Mouse (Mus musculus): ENCODE results near the gene Tigd2. TPM values are rescaled to one million over a fixed set of nuclear protein-coding genes. Genes with fewer than 3 reads are reported as not detected.
A peak's percentile ranks its signal among the peaks of the same experiment; 100 is the strongest.
"Not testable (repeated sequence)": the region's sequence is repeated elsewhere in the genome, so short reads cannot be mapped to it uniquely, and the experiment has no call there.

The Tigd2 gene
- total RNA-seq (2022), result 10 to 100 TPM; 17.3 to 24.4 (median 20.9) TPM

GRCm38 (mm10) chr6:59208685-59209298 is at the start of gene Tigd2:
Gene Tigd2, plus strand, starts transcription at chr6:59208870.
- peak; percentile 79 for DNase-seq

GRCm38 (mm10) chr6:59161801-59162478 is 46.7 kb upstream of the Tigd2 start:
- DNase-seq, result no peak

- DNase-seq, result no peak
Observed at GRCm38 (mm10) chr6:59162887-59163286, 45.8 kb upstream of the Tigd2 start.

GRCm38 (mm10) chr6:59163407-59163806 is 45.3 kb upstream of the Tigd2 start:
- no peak for DNase-seq

GRCm38 (mm10) chr6:59168939-59169338 is 39.7 kb upstream of the Tigd2 start:
- DNase-seq, result no peak

GRCm38 (mm10) chr6:59171230-59171629 is 37.4 kb upstream of the Tigd2 start:
- no peak for DNase-seq

GRCm38 (mm10) chr6:59173940-59174339 is 34.7 kb upstream of the Tigd2 start:
- DNase-seq, result no peak

- no peak for DNase-seq
Observed at GRCm38 (mm10) chr6:59178051-59178450, 30.6 kb upstream of the Tigd2 start.

- peak; percentile 21 for DNase-seq
Observed at GRCm38 (mm10) chr6:59180376-59180996, 28.2 kb upstream of the Tigd2 start.

GRCm38 (mm10) chr6:59185010-59185699 is 23.5 kb upstream of the Tigd2 start:
- DNase-seq, result peak; percentile 33

- no peak for DNase-seq
Observed at GRCm38 (mm10) chr6:59190006-59190405, 18.7 kb upstream of the Tigd2 start.

- not testable (repeated sequence) for DNase-seq
Observed at GRCm38 (mm10) chr6:59194518-59194917, 14.2 kb upstream of the Tigd2 start.

GRCm38 (mm10) chr6:59195849-59196635 is 12.6 kb upstream of the Tigd2 start:
- DNase-seq, result peak; percentile 52

GRCm38 (mm10) chr6:59196746-59197145 is 11.9 kb upstream of the Tigd2 start:
- no peak for DNase-seq

- no peak for DNase-seq
Observed at GRCm38 (mm10) chr6:59198356-59198755, 10.3 kb upstream of the Tigd2 start.

GRCm38 (mm10) chr6:59199021-59199420 is 9.6 kb upstream of the Tigd2 start:
- DNase-seq, result no peak

- DNase-seq, result no peak
Observed at GRCm38 (mm10) chr6:59207561-59207960, 1.1 kb upstream of the Tigd2 start.

GRCm38 (mm10) chr6:59209299-59209707 is 633 bp downstream of the Tigd2 start:
- no peak for DNase-seq

GRCm38 (mm10) chr6:59233191-59233590 is 24.5 kb downstream of the Tigd2 start:
- DNase-seq, result no peak

GRCm38 (mm10) chr6:59233651-59234050 is 25.0 kb downstream of the Tigd2 start:
- no peak for DNase-seq

GRCm38 (mm10) chr6:59249675-59250074 is 41.0 kb downstream of the Tigd2 start:
- no peak for DNase-seq

- DNase-seq, result no peak
Observed at GRCm38 (mm10) chr6:59250536-59250935, 41.9 kb downstream of the Tigd2 start.

Data from adrenal gland, adult 8-10 months (tissue).